Mouse (Mus musculus) heart, postnatal 0 days (tissue): ENCODE results near the gene Vil1. TPM values are rescaled to one million over a fixed set of nuclear protein-coding genes. Genes with fewer than 3 reads are reported as not detected.

Experiments used
- ATAC-seq: fragments of 200-750 bp; cut with Nextera tagmentation; 2 replicates; pipeline ENCODE4 v1.8.0; 2017; ENCODE audit warnings: low read depth, moderate number of reproducible peaks, moderate library complexity; ENCODE audit not compliant: insufficient read depth
- DNase-seq: peaks from one replicate; pipeline ENCODE4 v3.0.0-alpha.2; 2016; ENCODE audit warnings: low spot score
- H3K27ac ChIP-seq: fragments of 300-500 bp; sonication (generic); 2 replicates; pipeline ENCODE4 v1.5.1; 2014; ENCODE audit warnings: low read depth, mild to moderate bottlenecking
- H3K27me3 ChIP-seq: fragments of 300-500 bp; sonication (generic); 2 replicates; pipeline ENCODE4 v1.6.1; 2014; ENCODE audit warnings: low read length, mixed read lengths; ENCODE audit not compliant: control insufficient read depth, insufficient read depth
- H3K36me3 ChIP-seq: fragments of 300-500 bp; sonication (generic); replicated peaks from 2 replicates; pipeline ENCODE4 v1.6.1; 2014; ENCODE audit warnings: low read length, mixed read lengths; ENCODE audit not compliant: control insufficient read depth, insufficient read depth
- H3K4me1 ChIP-seq: fragments of 300-500 bp; sonication (generic); 2 replicates; pipeline ENCODE4 v1.6.1; 2014; ENCODE audit warnings: antibody characterized with exemption; ENCODE audit not compliant: control insufficient read depth, insufficient read depth
- H3K4me2 ChIP-seq: fragments of 300-500 bp; sonication (generic); 2 replicates; pipeline ENCODE4 v1.6.1; 2014; ENCODE audit warnings: low read depth, mild to moderate bottlenecking, low read length, moderate library complexity
- H3K4me3 ChIP-seq: fragments of 300-500 bp; sonication (generic); 2 replicates; pipeline ENCODE4 v1.5.1; 2014; ENCODE audit warnings: low read depth, low read length
- H3K9ac ChIP-seq: fragments of 300-500 bp; sonication (generic); replicated peaks from 2 replicates; pipeline ENCODE4 v1.6.1; 2014; ENCODE audit warnings: low read depth, low read length, mixed read lengths
- H3K9me3 ChIP-seq: fragments of 300-500 bp; sonication (generic); replicated peaks from 2 replicates; pipeline ENCODE4 v1.6.1; 2016; ENCODE audit warnings: low read length; ENCODE audit not compliant: control insufficient read depth
- CTCF ChIP-seq: IDR thresholded peaks from 2 replicates; pipeline ENCODE4 v1.5.1; 2016; ENCODE audit warnings: antibody characterized with exemption, control low read depth, low read depth
- EP300 ChIP-seq: IDR thresholded peaks from 2 replicates; pipeline ENCODE4 v1.6.1; 2016; ENCODE audit warnings: antibody characterized with exemption, low read depth
- WGBS: fragments of 180-500 bp; shearing (Covaris S2); extraction: QIAGEN DNeasy Blood & Tissue Kit; methylation state at CpG from one replicate; pipeline ENCODE4 v1.1.7; 2014; 5-methylcytosine and 5-hydroxymethylcytosine counted together
- polyA plus RNA-seq: library from polyadenylated mRNA; unstranded; fragments of >200 nt; fragmentation: Nextera tagmentation; extraction: Ambion mirVana; gene quantifications from 2 replicates; pipeline ENCODE4 v1.2.1, GENCODE M21; 2015
- total RNA-seq: library from RNA; depleted of rRNA; stranded (reverse); fragments of >200 nt; gene quantifications from 2 replicates; pipeline ENCODE4 v1.2.3, GENCODE M21; 2014; ENCODE audit warnings: low replicate concordance

The Vil1 gene
- total and polyA plus RNA-seq, 2 experiments from 2014 or later, result 0.36 TPM; not detected in 1

GRCm38 (mm10) chr1:74388398-74388920 is 20.7 kb upstream of the Vil1 start:
- Histone ChIP-seq H3K9me3 (no peaks in the 10 kb centered on the region), H3K27me3 (no peaks in the 10 kb centered on the region), H3K27ac (no peak overlapping the region; the same call in 1 of the 2 replicates), H3K9ac (no peak overlapping the region), H3K4me1 (peaks cover 20% of the 10 kb centered on the region), H3K36me3 (0 out of 2 replicates have a peak, but pooled peaks cover under 1% of the 10 kb centered on the region), H3K4me2 (no peak overlapping the region), H3K4me3 (no peak overlapping the region)
- 77% methylated on average over 7 of the region's 7 CpGs for WGBS
- TF ChIP-seq EP300 (no peak), CTCF (no peak)
- DNase-seq (no peak), ATAC-seq (no peak)

- 4% methylated on average over 29 of the region's 29 CpGs for WGBS
- DNase-seq (peak; percentile 52), ATAC-seq (0 out of 2 replicates have a peak, but pooled peaks have one; percentile 7)
- TF ChIP-seq CTCF (no peak), EP300 (no peak)
- Histone ChIP-seq H3K27ac (peak overlapping the region; percentile 98), H3K4me2 (peak overlapping the region; percentile 94), H3K27me3 (no peaks in the 10 kb centered on the region), H3K9me3 (no peaks in the 10 kb centered on the region), H3K36me3 (peaks cover 15% of the 10 kb centered on the region), H3K9ac (peak overlapping the region; percentile 46), H3K4me1 (peaks cover 20% of the 10 kb centered on the region), H3K4me3 (peak overlapping the region; percentile 76)
Observed at GRCm38 (mm10) chr1:74389831-74390286, 19.3 kb upstream of the Vil1 start.

- Histone ChIP-seq H3K27me3 (no peaks in the 10 kb centered on the region), H3K9me3 (no peaks in the 10 kb centered on the region), H3K36me3 (peaks cover 20% of the 10 kb centered on the region), H3K4me3 (peak overlapping the region; percentile 76), H3K4me1 (peaks cover 20% of the 10 kb centered on the region), H3K4me2 (peak overlapping the region; percentile 94), H3K9ac (peak overlapping the region; percentile 46), H3K27ac (peak overlapping the region; percentile 98)
- 2% methylated on average over 21 of the region's 21 CpGs for WGBS
- TF ChIP-seq CTCF (peak; percentile 68), EP300 (no peak)
- DNase-seq (peak; percentile 75), ATAC-seq (no peak)
Observed at GRCm38 (mm10) chr1:74390287-74390906, 18.8 kb upstream of the Vil1 start.

GRCm38 (mm10) chr1:74390924-74391748 is 18.0 kb upstream of the Vil1 start, which contains the start of gene Ctdsp1:
Ctdsp1 (plus strand) TSS chr1:74391509.
- Histone ChIP-seq H3K9ac (peak within 1 kb of the TSS; percentile 97), H3K4me3 (peak within 1 kb of the TSS; percentile 76), H3K9me3 (no peaks in the 10 kb centered on the region), H3K27ac (peak within 1 kb of the TSS; percentile 98), H3K36me3 (peaks cover 21% of the 10 kb centered on the region), H3K4me1 (peaks cover 20% of the 10 kb centered on the region), H3K27me3 (no peaks in the 10 kb centered on the region), H3K4me2 (peak within 1 kb of the TSS; percentile 94)
- 5% methylated on average over 49 of the region's 51 CpGs for WGBS
- TF ChIP-seq CTCF (0 out of 2 replicates have a peak, but pooled peaks have one; percentile 5), EP300 (peak; percentile 74)
- ATAC-seq, result peak; percentile 82
- peak; percentile 99 for DNase-seq

- peak overlapping the region; percentile 97 for H3K9ac ChIP-seq
- H3K9me3 ChIP-seq, result no peaks in the 10 kb centered on the region
- WGBS, result under 1% methylated on average over 44 of the region's 63 CpGs
- H3K27me3 ChIP-seq, result no peaks in the 10 kb centered on the region
- DNase-seq (peak; percentile 63), ATAC-seq (peak; percentile 45)
- H3K4me1 ChIP-seq, result peaks cover 20% of the 10 kb centered on the region
- peak overlapping the region; percentile 76 for H3K4me3 ChIP-seq
- peaks cover 21% of the 10 kb centered on the region for H3K36me3 ChIP-seq
- peak overlapping the region; percentile 94 for H3K4me2 ChIP-seq
- peak; percentile 63; the same call in 1 of the 2 replicates for TF ChIP-seq EP300
- TF ChIP-seq CTCF, result no peak
- H3K27ac ChIP-seq, result peak overlapping the region; percentile 98
Observed at GRCm38 (mm10) chr1:74391844-74392441, 17.2 kb upstream of the Vil1 start.
